Mouse (Mus musculus) thymus, adult 2 months (tissue): Measurements from ENCODE around the gene 2610528J11Rik. TPM values are rescaled to one million over a fixed set of nuclear protein-coding genes. Genes with fewer than 3 reads are reported as not detected.
"Not testable (repeated sequence)": the region's sequence is repeated elsewhere in the genome, so short reads cannot be mapped to it uniquely, and the experiment has no call there.

ENCODE experiments used
- DNase-seq: peaks from one replicate; pipeline ENCODE4 v3.0.0; 2021
- H3K27ac ChIP-seq: fragments of 200-500 bp; 2 replicates; pipeline ENCODE4 v1.5.1; 2012; ENCODE audit warnings: low read length, control low read depth; ENCODE audit not compliant: control insufficient read depth, insufficient read depth
- H3K27me3 ChIP-seq: fragments of 200-500 bp; 2 replicates; pipeline ENCODE4 v1.6.1; 2012; ENCODE audit warnings: mild to moderate bottlenecking, low read length, moderate library complexity, mixed read lengths; ENCODE audit not compliant: control insufficient read depth, insufficient read depth
- H3K36me3 ChIP-seq: fragments of 200-500 bp; 2 replicates; pipeline ENCODE4 v1.6.1; 2012; ENCODE audit warnings: mild to moderate bottlenecking, low read length, moderate library complexity; ENCODE audit not compliant: control insufficient read depth, insufficient read depth
- H3K4me1 ChIP-seq: fragments of 200-500 bp; replicated peaks from 2 replicates; pipeline ENCODE4 v1.6.1; 2012; ENCODE audit warnings: low read length; ENCODE audit not compliant: control insufficient read depth, insufficient read depth
- H3K4me3 ChIP-seq: fragments of 200-500 bp; 2 replicates; pipeline ENCODE4 v1.5.1; 2012; ENCODE audit warnings: mild to moderate bottlenecking, low read length, control low read depth, moderate library complexity; ENCODE audit not compliant: control insufficient read depth, insufficient read depth
- CTCF ChIP-seq: fragments of 200-500 bp; IDR thresholded peaks from 2 replicates; pipeline ENCODE4 v1.5.1; 2012; ENCODE audit warnings: mild to moderate bottlenecking, control low read depth, low read length, moderate library complexity, borderline replicate concordance; ENCODE audit not compliant: control insufficient read depth, poor library complexity, insufficient read depth; ENCODE audit errors: extremely low read depth
- POLR2A ChIP-seq: fragments of 200-500 bp; IDR thresholded peaks from 2 replicates; pipeline ENCODE4 v1.6.1; 2012; ENCODE audit warnings: mild to moderate bottlenecking, low read length, control low read depth, moderate library complexity; ENCODE audit not compliant: control insufficient read depth, poor library complexity, insufficient read depth; ENCODE audit errors: extremely low read depth
- WGBS: fragments of 180-500 bp; shearing (Covaris S2); methylation state at CpG from one replicate; pipeline ENCODE4 v1.1.7; 2018; 5-methylcytosine and 5-hydroxymethylcytosine counted together
- polyA plus RNA-seq: library from polyadenylated mRNA; depleted of rRNA; stranded (reverse); fragments of >200 nt; gene quantifications from 2 replicates; pipeline ENCODE4 v1.2.3, GENCODE M21; 2012; rRNA removed

2610528J11Rik gene
- 1.6 and 2.1 TPM in 2 replicates for polyA plus RNA-seq

GRCm38 (mm10) chr4:118526408-118527334 is at the start of gene 2610528J11Rik:
TSS of gene 2610528J11Rik (plus strand) at chr4:118526999.
- Histone ChIP-seq H3K36me3 (no peaks in the 10 kb centered on the region), H3K4me3 (no peak within 1 kb of the TSS), H3K4me1 (no peaks in the 10 kb centered on the region), H3K27ac (no peak within 1 kb of the TSS), H3K27me3 (no peaks in the 10 kb centered on the region)
- DNase-seq: no peak
- TF ChIP-seq POLR2A: no peak
- no peak for TF ChIP-seq CTCF
- WGBS: 87% methylated on average over 17 of the region's 17 CpGs

DNA sequence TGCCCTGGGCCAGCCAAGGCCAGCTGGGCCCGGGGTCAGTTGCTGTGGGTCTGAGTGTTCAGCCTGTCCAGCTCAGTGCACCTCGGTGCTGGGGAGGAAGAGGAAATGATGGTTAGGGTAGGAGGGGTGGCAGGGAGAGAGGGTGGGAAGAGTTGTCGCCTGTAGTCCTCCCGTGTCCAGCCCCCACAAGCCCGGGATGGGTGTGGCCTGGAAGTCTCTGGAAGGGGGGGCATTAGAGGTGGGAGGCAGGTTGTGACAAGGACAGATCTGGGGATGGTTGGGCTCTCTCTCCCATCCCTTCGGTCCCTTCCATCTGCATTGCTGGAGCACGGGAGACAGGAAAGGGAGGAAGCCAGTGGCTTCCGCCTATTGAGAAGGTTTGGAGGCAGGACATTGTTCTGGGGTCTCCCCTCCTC is 37.1 kb upstream of the 2610528J11Rik start, which contains the start of gene Tie1:
TSS of gene Tie1 (minus strand) at position 345 of the 416 bp plus-strand sequence.
- no peak for TF ChIP-seq POLR2A
- no peak for TF ChIP-seq CTCF
- Histone ChIP-seq H3K36me3 (no peaks in the 10 kb centered on the region), H3K27me3 (no peaks in the 10 kb centered on the region), H3K27ac (no peak within 1 kb of the TSS), H3K4me1 (no peaks in the 10 kb centered on the region), H3K4me3 (no peak within 1 kb of the TSS)
- no peak for DNase-seq
- 15% methylated on average over 8 of the region's 8 CpGs for WGBS

GRCm38 (mm10) chr4:118490461-118490860 is 36.3 kb upstream of the 2610528J11Rik start:
- Histone ChIP-seq H3K27ac (no peak overlapping the region), H3K4me3 (no peak overlapping the region), H3K36me3 (no peaks in the 10 kb centered on the region), H3K27me3 (no peaks in the 10 kb centered on the region), H3K4me1 (no peaks in the 10 kb centered on the region)
- TF ChIP-seq CTCF (no peak), POLR2A (no peak)
- no peak for DNase-seq
- 92% methylated on average over 10 of the region's 10 CpGs for WGBS

DNA sequence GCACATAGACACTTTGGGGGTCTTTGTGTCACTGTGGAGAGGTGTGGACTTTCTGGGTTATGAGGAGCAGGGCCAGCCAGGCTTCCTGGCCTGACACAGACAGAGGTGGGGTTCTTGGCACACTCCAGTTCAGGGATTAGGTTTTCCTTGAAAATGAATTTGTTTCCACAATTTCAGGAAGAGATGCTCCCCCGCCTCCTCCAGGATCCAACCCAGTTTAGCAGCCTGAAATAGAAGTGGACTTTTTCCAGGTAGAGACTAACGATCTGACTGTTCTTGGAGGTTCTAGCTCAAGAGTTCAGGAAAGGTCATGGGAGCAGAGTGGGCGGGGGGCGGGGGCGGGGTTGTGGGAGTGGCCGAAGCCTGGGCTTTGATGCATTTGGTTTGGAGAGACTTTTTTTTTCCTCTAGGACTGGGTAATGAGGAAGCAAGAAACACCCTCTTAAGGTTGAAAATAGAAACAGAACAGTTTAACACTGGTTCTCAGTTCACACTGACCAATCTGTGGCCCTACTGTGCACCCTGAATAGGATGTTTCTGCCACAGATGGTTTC is 26.6 kb upstream of the 2610528J11Rik start:
- Histone ChIP-seq H3K27me3 (no peaks in the 10 kb centered on the region), H3K27ac (no peak overlapping the region), H3K36me3 (no peaks in the 10 kb centered on the region), H3K4me3 (no peak overlapping the region), H3K4me1 (no peaks in the 10 kb centered on the region)
- WGBS: 67% methylated on average over 6 of the region's 6 CpGs
- TF ChIP-seq CTCF (no peak), POLR2A (no peak)
- no peak for DNase-seq

GRCm38 (mm10) chr4:118500792-118501191 is 26.0 kb upstream of the 2610528J11Rik start:
- no peak for DNase-seq
- Histone ChIP-seq H3K36me3 (no peaks in the 10 kb centered on the region), H3K27ac (no peak overlapping the region), H3K4me3 (no peak overlapping the region), H3K27me3 (no peaks in the 10 kb centered on the region), H3K4me1 (no peaks in the 10 kb centered on the region)
- 86% methylated on average over 9 of the region's 9 CpGs for WGBS
- TF ChIP-seq POLR2A: no peak
- TF ChIP-seq CTCF: no peak

- DNase-seq: no peak
These were observed 21.2 kb upstream of the 2610528J11Rik start for GRCm38 (mm10) chr4:118505551-118505950.

DNA sequence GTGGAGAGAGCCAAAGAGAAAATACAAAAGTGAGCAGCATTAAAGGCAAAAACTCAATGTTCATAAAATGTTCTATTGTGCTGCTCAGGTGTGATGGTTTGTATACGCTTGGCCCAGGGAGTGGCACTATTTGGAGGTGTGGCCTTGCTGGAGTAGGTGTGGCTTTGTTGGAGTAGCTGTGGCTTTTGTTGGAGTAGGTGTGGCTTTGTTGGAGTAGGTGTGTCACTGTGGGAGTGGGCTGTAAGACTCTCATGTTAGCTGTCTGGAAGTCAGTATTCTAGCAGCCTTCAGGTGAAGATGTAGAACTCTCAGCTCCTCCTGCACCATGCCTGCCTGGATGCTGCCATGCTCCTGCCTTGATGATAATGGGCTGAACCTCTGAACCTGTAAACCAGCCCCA is 19.6 kb upstream of the 2610528J11Rik start:
- not testable (repeated sequence) for H3K4me1 ChIP-seq, H3K36me3 ChIP-seq, DNase-seq, H3K27ac ChIP-seq, H3K4me3 ChIP-seq, H3K27me3 ChIP-seq
- WGBS: 85% methylated on average over 1 of the region's 1 CpGs

More at GRCm38 (mm10) chr4:118505551-118505950, 21.2 kb upstream of the 2610528J11Rik start:
- H3K27me3 ChIP-seq: no peaks in the 10 kb centered on the region
- no peak overlapping the region for H3K4me3 ChIP-seq
- TF ChIP-seq POLR2A (no peak), CTCF (no peak)
- H3K36me3 ChIP-seq: no peaks in the 10 kb centered on the region
- H3K4me1 ChIP-seq: no peaks in the 10 kb centered on the region
- H3K27ac ChIP-seq: no peak overlapping the region
- 61% methylated on average over 3 of the region's 3 CpGs for WGBS
